Mouse (Mus musculus) adrenal gland, adult (tissue): Measurements from ENCODE around the gene Diaph3.
A peak's percentile ranks its signal among the peaks of the same experiment; 100 is the strongest.

Source experiments
- DNase-seq, 2 experiments: peaks; one replicate each; pipeline ENCODE4 v3.0.0; 2022 to 2023; ENCODE audit warnings: low spot score in 1 of 2; ENCODE audit not compliant: inconsistent age in 2 of 2

Diaph3 gene

DNA sequence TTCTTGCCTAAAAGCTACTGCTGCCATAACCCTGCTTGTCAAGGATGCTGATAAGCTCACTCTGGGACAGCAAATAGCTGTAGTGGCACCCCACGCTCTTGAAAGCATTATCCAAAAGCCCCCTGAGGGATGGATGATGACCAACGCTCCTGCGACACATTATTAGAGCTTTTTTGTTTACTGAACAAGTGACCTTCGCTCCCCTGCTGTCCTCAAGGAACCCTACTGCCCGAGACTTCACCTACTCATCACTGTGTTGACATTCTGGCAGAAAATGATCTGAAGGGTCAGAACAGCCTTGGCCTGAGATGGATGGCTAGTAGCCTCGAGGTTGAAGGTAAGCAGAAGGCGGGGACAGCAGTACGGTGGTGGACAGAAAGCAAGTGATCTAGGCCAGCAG lies 56.1 kb downstream of the Diaph3 start:
- peak; percentile 7 to 78 for DNase-seq

DNA sequence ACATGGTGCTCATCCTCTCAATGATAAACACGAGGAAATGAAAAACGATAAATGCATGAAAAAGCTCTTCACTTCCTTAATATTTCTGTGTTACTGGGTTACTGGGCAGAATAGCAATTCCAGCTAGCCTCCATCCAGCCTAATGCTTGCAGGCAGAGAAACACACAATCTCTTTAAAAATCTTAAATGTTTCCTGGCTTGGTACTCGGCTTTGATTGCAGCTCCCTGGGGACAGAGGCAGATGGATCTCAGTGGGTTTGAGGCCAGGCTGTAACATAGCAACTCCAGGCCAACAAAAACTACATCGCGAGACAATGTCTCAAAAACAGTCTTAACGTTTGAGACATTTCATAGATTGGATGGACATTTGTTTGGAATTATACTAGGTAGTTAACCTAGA lies 57.1 kb downstream of the Diaph3 start:
- no peak for DNase-seq

DNA sequence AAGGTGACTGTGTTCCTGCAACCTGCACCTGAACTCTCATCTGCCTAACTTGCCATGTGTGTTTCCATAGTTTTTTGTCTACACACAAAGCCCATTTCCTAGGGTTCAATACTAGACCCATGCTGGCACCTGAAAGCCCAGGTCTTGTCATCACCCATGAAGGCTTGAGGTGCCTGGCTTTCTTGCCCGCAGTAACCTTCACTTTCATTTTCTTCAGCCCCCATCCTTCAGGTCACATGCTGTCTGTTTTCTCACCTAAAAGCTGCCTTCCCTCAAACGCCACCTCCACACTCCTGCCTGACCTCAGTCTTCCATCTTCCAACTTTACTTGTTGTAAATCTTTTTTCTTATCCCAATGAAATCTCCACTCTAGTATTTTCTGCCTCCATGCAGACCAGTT lies 61.3 kb downstream of the Diaph3 start:
- DNase-seq, result no peak

DNA sequence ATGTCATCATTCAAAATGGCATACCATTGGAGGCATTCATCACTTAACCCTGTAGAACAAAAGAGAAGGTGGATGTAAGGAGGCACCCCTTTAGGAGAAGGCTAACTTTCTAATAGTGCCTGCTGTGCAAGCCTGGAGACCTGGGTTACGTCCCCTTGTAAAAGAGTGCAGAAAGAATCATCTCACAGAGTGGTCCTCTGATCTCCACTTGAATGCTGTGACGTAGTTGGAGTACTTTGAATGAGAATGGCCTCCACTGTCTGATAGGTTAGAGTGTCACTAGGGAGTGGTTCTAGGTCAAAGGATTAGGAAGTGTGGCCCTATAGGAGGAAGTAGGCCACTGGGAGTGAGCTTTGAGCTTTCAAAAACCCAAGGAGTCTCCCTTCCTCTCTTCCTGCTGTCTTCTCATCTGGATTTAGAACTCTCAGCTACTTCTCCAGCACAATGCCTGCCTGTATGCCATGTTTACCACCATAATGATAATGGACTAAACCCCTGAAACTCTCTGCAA lies 66.0 kb downstream of the Diaph3 start:
- DNase-seq, result no peak

DNA sequence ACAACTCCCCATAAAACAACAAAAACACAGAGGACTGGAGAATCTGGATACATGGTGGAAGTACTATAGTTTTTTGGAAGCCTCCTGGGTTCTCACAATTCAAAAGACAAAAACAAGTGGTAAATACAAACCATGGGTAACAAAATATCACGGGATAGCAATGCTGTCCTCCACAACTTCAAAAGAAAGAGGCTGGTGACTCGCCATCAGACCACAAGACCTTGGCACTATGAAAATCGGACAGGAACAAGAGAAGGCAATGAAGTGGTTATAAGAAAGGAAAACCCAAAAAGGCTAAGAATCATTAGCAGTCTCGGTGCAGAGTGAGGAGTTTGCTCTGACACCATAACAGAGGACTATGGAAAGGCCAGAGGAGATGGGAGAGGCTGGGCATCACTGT lies 76.8 kb downstream of the Diaph3 start:
- no peak for DNase-seq

DNA sequence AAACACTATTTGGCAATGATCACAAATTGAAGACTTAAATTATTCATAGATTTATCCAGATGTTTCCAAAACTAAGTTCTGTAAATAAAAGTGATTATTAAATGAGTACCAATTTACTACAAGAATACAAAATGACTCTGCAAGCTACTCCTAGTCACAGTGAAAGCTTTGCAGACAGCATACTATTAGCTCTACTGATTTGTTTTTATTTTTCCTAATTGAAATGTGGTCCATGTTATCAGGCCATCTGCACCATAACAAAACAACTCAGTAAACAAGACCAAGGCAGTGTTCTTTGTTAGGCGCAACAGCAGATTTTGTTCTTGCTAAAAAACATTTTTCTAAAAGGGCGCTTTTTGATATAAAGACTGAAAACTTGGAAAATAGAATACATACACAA lies 84.9 kb downstream of the Diaph3 start:
- DNase-seq, result no peak

DNA sequence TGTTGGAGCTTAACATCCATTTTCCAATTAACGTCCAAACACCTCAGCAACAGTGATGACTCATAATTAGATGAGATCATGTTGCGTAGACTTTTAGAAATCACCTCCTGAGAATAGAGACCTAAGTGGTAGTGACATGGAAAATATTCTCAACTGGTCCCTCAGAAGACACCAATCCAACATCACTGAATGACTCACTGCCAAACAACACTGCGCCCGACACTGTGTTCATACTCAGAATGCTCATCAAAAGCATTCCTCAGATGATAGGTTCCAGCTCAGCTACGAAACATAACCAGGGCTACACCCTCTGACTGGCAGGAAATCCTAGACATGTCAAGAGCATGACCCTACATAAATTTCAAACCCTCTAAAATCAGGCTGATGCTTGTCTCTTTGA lies 89.8 kb downstream of the Diaph3 start:
- DNase-seq, result peak in 1 of 2 experiments; percentile 26

DNA sequence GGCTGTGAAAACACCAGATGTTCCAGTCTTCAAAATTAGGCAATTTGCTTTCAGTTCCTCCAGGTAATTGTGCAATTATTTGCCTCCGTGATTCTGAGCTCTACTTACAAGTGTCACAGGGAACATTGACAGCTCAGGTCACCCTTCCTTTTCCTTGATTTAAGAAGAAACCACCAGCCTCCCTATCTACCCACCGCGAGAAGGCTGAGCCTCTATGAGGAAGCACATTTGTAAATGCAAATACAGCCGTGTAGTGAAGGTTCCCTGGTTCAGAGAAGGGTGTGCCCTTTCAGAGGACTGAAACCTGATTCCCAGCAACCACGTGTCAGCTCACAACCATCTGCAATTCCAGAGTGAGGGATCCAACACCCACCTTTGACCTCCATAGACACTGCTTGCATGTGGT lies 96.6 kb downstream of the Diaph3 start:
- DNase-seq, result no peak

DNA sequence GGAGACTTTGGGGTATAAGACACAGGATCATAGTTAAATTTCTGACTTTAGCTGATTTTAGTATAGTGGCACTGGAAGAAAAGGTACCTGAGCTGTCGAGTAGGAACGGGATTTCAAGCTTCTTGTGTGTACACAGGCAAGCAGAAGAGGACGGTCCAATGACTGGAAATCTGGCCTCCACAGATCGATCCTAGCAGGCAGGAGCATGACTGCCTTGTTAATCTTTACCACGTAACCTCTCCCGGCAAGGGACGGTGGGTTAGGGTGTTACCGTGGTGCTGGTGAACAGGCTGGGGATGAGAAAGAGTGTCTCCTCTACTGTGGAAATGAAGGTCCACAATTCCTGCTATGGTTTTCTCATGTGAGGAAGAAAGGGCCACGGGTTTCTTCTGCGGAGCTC lies 120.8 kb downstream of the Diaph3 start:
- no peak for DNase-seq

DNA sequence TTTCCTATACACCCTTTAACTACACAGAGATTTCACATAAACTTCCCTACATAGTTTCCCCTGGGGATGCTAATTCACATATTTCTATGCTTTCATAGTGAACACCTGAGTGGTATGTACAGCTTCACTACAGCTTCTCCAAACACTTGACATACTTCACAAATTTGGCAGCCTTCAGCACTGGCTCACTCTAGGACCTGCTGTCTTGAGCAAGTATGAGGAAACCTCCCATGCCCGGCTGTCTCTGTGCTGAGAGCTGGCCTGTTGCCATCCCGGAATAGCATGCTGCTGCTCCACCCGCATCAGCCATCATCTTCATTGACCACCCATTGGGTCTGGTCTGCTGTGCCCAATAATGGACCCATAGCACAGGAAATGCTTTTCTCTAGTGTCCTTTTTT lies 121.3 kb downstream of the Diaph3 start:
- DNase-seq, result no peak

DNA sequence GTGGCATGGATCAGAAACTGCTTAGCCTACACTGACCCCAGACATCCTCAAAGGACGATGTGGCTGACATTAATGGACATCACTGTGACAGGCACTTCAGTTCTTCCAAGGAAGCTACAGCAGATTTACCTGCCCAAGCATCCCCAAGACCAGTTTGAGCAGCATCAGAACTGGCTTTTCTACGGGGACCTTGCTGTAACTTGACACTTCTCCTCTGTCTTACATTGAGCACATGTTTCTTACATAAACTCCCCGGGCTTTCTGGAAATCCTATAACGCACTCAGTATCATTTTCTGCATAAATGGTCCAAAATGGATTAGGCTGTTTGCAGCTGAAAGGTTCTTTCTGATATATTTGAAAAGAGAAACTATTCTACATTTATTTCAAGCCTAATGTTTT lies 143.7 kb downstream of the Diaph3 start:
- no peak for DNase-seq

DNA sequence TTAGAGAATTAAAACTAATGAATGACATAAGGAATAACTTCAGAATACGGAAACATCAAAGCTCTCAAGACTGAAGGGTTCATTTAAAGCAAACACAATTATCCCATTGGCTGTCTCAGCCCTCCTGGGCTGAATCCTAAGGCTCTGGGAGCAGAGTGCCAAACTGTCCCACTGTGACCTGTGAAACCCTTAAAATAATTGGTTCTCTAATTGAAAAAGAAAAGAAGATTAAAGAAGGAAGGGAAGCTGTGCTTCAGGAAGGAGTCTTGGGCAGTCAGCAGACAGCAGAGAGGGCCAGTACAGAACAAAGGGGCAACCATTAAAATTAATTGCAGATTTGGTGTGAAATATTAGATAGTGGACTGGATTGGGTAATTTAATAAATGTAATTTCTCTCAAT lies 189.9 kb downstream of the Diaph3 start:
- DNase-seq, result no peak

DNA sequence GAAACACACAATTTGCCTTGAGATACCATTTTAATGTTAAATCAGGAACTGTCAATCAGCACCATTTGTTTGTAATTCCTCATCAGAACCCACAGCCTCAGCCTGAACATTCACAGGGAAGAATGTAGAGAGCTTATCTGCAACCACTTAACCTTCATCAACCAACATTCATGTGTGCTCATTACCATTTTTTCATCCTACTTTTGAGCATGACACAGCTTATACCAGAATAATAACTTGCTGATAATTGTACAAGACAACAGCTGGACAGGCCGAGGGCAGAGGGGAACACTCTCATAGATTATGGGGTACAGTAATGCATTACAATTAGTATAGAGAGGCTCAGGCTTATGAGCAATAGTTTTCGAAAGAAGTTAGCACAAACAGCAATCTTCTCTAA lies 203.1 kb downstream of the Diaph3 start:
- no peak for DNase-seq

DNA sequence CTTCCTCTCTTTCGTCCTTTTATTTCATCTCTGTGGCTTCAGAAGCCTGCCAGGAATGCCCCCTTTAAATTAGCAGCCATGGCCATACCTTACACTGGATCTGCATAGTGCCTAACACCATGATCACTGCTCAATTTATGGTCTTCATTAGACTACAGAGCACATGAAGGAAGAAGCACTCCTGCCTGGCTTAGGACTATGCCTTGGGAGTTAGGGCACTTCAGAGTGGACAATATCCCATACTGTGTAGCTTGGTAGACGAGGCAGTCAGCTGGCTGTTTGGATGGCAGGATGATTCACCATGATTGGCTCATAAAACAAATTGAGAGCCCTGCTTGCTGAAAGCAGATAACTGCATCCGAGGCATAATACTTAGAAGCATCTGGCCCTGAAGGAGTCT lies 204.6 kb downstream of the Diaph3 start:
- no peak for DNase-seq

DNA sequence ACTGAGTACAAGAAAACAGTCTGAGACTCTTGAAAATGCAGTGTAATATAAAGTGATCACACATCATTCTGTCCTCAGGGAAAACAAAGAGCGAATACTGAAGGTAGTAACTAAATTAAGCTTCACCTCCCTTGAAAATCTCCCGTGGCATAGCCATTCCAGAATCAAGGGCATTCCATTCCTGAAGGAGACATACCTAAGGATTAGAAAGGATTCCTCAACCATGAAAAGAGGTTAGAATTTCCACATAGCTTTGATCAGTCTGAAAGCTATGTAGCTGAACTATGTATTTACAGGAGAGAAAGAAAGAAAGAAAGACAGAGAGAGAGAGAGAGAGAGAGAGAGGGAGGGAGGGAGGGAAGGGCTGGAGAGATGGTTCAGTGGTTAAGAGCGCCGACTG lies 210.3 kb downstream of the Diaph3 start:
- no peak for DNase-seq

DNA sequence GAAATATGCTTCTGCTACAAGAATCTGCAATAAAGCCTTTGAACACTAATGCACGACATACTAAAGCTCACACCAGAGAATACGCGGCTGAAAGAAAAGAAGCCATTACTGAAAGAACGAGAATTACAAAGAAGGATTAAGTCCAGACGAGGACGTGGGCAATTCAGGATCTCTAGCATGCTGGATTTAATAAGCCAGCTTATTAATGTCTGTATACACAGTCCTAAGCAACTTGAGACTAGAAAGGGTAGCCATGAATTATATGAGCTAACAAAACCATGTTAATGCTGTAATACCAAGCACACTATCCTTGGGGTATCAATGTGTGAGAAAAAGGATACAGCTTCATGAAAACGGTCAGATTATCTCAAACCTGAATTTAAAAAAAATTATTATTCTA lies 214.2 kb downstream of the Diaph3 start:
- no peak for DNase-seq

DNA sequence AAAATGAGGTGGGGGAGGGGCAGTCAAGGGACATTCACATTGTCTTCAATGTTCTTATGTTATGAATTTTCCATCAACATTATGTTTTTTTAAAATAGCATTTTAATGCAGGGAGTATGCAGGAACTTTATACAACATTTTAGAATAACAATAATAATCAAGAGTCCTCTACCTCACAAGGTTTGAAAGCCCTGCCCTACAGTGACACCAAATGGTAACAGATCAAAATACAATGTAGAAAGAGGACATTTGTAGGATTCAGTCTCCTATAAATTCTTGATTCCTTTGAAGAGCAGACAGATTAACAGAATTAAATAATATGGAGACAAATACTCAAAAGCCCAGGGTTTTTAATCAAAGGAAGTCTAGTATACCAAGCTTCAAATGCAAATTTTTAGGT lies 242.1 kb downstream of the Diaph3 start:
- DNase-seq, result no peak

DNA sequence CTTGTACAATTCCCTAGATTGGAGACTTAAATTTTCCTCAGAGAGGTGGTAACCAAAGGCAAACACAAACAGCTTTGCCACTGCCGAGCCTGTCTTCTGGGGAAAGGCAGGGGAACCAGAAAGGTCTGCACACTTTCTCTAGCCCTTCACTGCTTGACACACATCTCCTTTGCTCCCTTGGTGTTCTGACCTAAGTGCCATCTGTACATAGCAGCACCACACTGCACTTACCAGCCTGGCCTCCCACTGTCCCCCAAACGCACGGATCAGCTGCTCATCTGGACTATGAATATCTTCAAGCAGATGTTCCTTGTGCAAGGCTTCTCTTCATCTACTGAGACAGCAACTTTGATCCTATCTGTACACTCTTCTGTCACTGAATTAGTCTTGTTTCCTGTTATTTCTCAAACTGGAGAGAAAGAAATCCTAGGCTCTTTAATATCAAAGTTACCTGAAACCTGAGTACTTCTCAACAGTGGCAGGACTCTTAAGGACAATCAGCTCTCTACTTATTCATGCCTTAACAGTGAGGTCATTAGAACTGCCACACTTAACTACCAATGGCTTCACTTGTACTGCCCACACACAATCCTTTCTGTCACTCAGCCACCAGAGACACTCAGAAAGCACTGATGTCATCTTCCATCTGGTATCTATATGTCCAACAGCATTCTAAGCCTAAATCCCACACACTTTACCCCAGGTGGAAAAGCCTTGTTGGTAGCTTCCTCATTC lies 251.8 kb downstream of the Diaph3 start:
- no peak for DNase-seq

DNA sequence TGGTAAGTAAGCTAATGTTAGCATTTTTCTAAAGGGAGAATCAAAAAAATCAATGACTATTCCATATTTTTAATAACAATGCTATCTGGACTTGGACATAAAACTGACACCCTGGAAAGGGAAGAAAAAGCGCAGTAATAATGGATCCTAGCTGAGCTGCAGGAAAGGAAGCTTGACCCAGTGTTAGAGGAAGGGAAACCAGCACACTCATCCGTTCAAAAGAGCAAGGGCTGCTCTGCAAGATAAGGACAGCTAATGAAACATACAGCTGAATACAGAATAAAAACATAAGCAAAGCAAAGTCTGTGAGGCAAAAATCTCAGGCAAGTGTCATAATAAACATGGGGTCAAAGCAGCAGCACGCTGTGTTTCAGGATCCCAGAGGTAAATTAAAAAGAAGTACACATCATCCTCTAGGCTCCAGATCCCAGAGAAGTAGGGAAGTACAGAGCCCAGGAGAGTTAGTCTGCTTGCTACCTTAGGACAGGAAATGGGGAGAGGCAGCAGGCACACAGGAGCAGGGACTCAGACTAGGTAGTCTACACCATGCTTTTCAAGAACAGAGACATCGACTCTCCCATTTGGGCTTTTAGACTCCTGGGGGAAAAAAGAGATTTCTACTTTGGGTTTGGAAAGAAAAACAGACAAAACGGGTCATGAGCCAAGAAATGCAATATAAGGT lies 255.5 kb downstream of the Diaph3 start:
- DNase-seq, result no peak

DNA sequence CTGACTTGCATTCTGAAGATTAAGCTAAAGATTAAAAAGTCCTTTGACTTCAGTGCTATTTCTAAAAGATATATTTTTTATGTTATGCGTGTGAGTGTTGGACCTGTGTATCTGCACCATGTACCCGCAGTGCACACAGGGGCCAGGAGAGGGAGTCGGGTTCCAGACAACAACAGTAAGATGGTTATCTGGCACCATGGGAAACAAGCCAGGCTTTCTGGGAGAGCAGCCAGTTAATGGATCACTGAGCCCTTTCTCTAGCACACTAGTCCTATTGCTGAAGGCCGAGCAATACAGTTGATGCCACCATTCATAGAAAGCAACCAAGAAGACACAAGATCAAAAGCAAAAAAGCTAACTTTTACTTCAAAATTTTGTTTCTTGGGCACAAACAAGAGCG lies 271.5 kb downstream of the Diaph3 start:
- DNase-seq, result peak; percentile 37 to 71

DNA sequence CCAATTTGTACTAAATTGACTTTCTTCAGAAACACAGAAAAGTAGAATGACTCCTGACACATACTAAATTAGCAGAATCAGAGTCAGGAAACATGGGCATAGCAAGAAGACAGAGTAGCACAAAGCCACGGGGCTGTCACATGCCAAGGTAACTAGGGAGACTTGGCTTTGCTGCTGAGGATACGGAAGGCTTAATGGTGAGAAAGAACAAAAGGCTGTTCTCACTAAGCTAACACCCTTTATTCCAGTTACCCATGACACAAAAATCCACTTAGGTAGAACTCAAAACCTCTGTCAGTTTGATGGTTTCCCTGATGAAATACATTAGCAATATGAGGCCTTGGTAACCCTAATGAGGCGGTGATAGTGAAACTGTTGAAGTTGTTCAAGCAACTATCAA lies 273.9 kb downstream of the Diaph3 start:
- no peak for DNase-seq

DNA sequence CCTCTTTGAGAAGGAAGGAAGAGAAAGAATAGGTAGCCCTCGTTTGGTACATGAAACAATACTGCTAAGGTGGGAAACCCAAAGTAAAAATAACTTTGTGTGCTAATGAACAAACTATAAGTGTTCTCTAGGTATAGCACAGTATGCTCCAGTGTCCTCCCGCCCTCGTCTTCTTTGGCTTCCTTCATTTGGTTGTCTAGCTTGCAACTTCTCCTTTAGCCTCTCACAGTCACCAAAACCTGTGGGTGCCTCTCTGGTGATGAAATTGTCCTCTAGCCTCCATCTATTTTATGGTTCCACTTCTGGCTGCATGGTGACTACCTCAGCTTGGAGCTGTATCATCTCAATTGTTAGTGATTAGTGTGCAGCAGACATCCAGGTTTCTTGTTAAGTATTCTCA lies 277.0 kb downstream of the Diaph3 start:
- no peak for DNase-seq
